Mouse (Mus musculus) lung, adult 2 months (tissue): ENCODE results near the gene Gm11627.

Experiments used
- CTCF ChIP-seq: fragments of 200-500 bp; IDR thresholded peaks from 2 replicates; pipeline ENCODE4 v1.5.1; 2011; ENCODE audit warnings: mild to moderate bottlenecking, low read length, control low read depth; ENCODE audit not compliant: insufficient read depth
- POLR2A ChIP-seq: fragments of 200-500 bp; IDR thresholded peaks from 2 replicates; pipeline ENCODE4 v1.6.1; 2011; ENCODE audit warnings: low read depth, mild to moderate bottlenecking, control low read depth, low read length, borderline replicate concordance; ENCODE audit errors: extremely low read depth

GRCm38 (mm10) chr11:102576050-102576754 lies 3.1 kb downstream of the Gm11627 start:
- TF ChIP-seq CTCF (no peak), POLR2A (no peak)
